Mouse (Mus musculus) embryonic facial prominence, embryonic 13.5 days (tissue): ENCODE measurements at regions not wholly inside any gene's neighbourhood (a gene's known extent, or its start where the extent isn't known, plus 50 kb on each side); places are given as distances from the start of the nearest gene placed in this dataset.

ENCODE experiments used
- ATAC-seq: fragments of 200-750 bp; cut with Nextera tagmentation; 2 replicates; pipeline ENCODE4 v1.8.0; 2017; ENCODE audit warnings: low read depth; ENCODE audit not compliant: insufficient number of reproducible peaks, insufficient read depth, low FRiP score, low TSS enrichment
- H3K27ac ChIP-seq: fragments of 300-500 bp; sonication (generic); 2 replicates; pipeline ENCODE4 v1.5.1; 2015; ENCODE audit warnings: moderate library complexity, mild to moderate bottlenecking, inconsistent platforms
- H3K27me3 ChIP-seq: fragments of 300-500 bp; sonication (generic); 2 replicates; pipeline ENCODE4 v1.6.1; 2015; ENCODE audit warnings: mild to moderate bottlenecking, inconsistent platforms
- H3K36me3 ChIP-seq: fragments of 300-500 bp; sonication (generic); 2 replicates; pipeline ENCODE4 v1.6.1; 2015; ENCODE audit warnings: mild to moderate bottlenecking, inconsistent platforms
- H3K4me1 ChIP-seq: fragments of 300-500 bp; sonication (generic); 2 replicates; pipeline ENCODE4 v1.6.1; 2015; ENCODE audit warnings: inconsistent platforms
- H3K4me2 ChIP-seq: fragments of 300-500 bp; sonication (generic); 2 replicates; pipeline ENCODE4 v1.6.1; 2015; ENCODE audit warnings: moderate library complexity, mild to moderate bottlenecking, inconsistent platforms
- H3K4me3 ChIP-seq: fragments of 300-500 bp; sonication (generic); 2 replicates; pipeline ENCODE4 v1.5.1; 2015; ENCODE audit warnings: mild to moderate bottlenecking, inconsistent platforms
- H3K9ac ChIP-seq: fragments of 300-500 bp; sonication (generic); 2 replicates; pipeline ENCODE4 v1.6.1; 2015; ENCODE audit warnings: mild to moderate bottlenecking, inconsistent platforms
- H3K9me3 ChIP-seq: fragments of 300-500 bp; sonication (generic); 2 replicates; pipeline ENCODE4 v1.6.1; 2016; ENCODE audit warnings: inconsistent platforms
- WGBS: fragments of 180-500 bp; shearing (Covaris S2); methylation state at CpG from one replicate; pipeline ENCODE4 v1.1.7; 2015; ENCODE audit warnings: mixed read lengths; 5-methylcytosine and 5-hydroxymethylcytosine counted together

- Histone ChIP-seq H3K4me1 (peaks cover 7% of the 10 kb centered on the region), H3K36me3 (no peaks in the 10 kb centered on the region), H3K27me3 (no peaks in the 10 kb centered on the region), H3K27ac (no peak overlapping the region), H3K4me3 (no peak overlapping the region), H3K9me3 (no peaks in the 10 kb centered on the region), H3K4me2 (no peak overlapping the region), H3K9ac (no peak overlapping the region)
- WGBS = 88% methylated on average over 3 of the region's 3 CpGs
- no peak for ATAC-seq
Observed at GRCm38 (mm10) chr11:64288236-64288635, 146.9 kb upstream of the Hs3st3a1 start.

GRCm38 (mm10) chr11:64287499-64287898 lies 147.6 kb upstream of the Hs3st3a1 start:
- Histone ChIP-seq H3K27me3 (no peaks in the 10 kb centered on the region), H3K4me2 (no peak overlapping the region), H3K4me3 (no peak overlapping the region), H3K27ac (no peak overlapping the region), H3K9ac (no peak overlapping the region), H3K36me3 (no peaks in the 10 kb centered on the region), H3K4me1 (peaks cover 7% of the 10 kb centered on the region), H3K9me3 (no peaks in the 10 kb centered on the region)
- no peak for ATAC-seq

GRCm38 (mm10) chr11:64281781-64282180 lies 153.4 kb upstream of the Hs3st3a1 start:
- H3K27ac ChIP-seq = no peak overlapping the region
- H3K9ac ChIP-seq = no peak overlapping the region
- no peaks in the 10 kb centered on the region for H3K9me3 ChIP-seq
- H3K4me2 ChIP-seq = no peak overlapping the region
- peaks cover 9% of the 10 kb centered on the region for H3K4me1 ChIP-seq
- H3K36me3 ChIP-seq = no peaks in the 10 kb centered on the region
- H3K4me3 ChIP-seq = no peak overlapping the region
- no peak for ATAC-seq
- no peaks in the 10 kb centered on the region for H3K27me3 ChIP-seq
- WGBS = 51% methylated on average over 4 of the region's 4 CpGs

GRCm38 (mm10) chr11:64278259-64279003 lies 156.7 kb upstream of the Hs3st3a1 start:
- no peak overlapping the region for H3K4me3 ChIP-seq
- no peaks in the 10 kb centered on the region for H3K27me3 ChIP-seq
- no peaks in the 10 kb centered on the region for H3K36me3 ChIP-seq
- no peak for ATAC-seq
- no peak overlapping the region for H3K27ac ChIP-seq
- WGBS = 48% methylated on average over 12 of the region's 12 CpGs
- no peaks in the 10 kb centered on the region for H3K9me3 ChIP-seq
- no peak overlapping the region for H3K9ac ChIP-seq
- no peak overlapping the region for H3K4me2 ChIP-seq
- peaks cover 3% of the 10 kb centered on the region; the same call in 1 of the 2 replicates for H3K4me1 ChIP-seq

- no peaks in the 10 kb centered on the region for H3K9me3 ChIP-seq
- H3K4me1 ChIP-seq = no peaks in the 10 kb centered on the region
- no peaks in the 10 kb centered on the region for H3K27me3 ChIP-seq
- ATAC-seq = no peak
- 79% methylated on average over 6 of the region's 6 CpGs for WGBS
- no peak overlapping the region for H3K4me2 ChIP-seq
- H3K36me3 ChIP-seq = no peaks in the 10 kb centered on the region
- H3K4me3 ChIP-seq = no peak overlapping the region
- H3K27ac ChIP-seq = no peak overlapping the region
- no peak overlapping the region for H3K9ac ChIP-seq
Observed at GRCm38 (mm10) chr11:64273726-64274125, 161.4 kb upstream of the Hs3st3a1 start.

GRCm38 (mm10) chr11:64273214-64273613 lies 161.9 kb upstream of the Hs3st3a1 start:
- no peak for ATAC-seq
- WGBS = 85% methylated on average over 3 of the region's 3 CpGs

GRCm38 (mm10) chr11:64268121-64268520 lies 167.0 kb upstream of the Hs3st3a1 start:
- no peak overlapping the region for H3K27ac ChIP-seq
- H3K9me3 ChIP-seq = no peaks in the 10 kb centered on the region
- H3K4me1 ChIP-seq = no peaks in the 10 kb centered on the region
- no peaks in the 10 kb centered on the region for H3K36me3 ChIP-seq
- ATAC-seq = no peak
- WGBS = 60% methylated on average over 4 of the region's 4 CpGs
- H3K9ac ChIP-seq = no peak overlapping the region
- no peak overlapping the region for H3K4me3 ChIP-seq
- H3K27me3 ChIP-seq = no peaks in the 10 kb centered on the region
- H3K4me2 ChIP-seq = no peak overlapping the region

More at GRCm38 (mm10) chr11:64273214-64273613, 161.9 kb upstream of the Hs3st3a1 start:
- Histone ChIP-seq H3K9me3 (no peaks in the 10 kb centered on the region), H3K9ac (no peak overlapping the region), H3K27ac (no peak overlapping the region), H3K4me2 (no peak overlapping the region), H3K27me3 (no peaks in the 10 kb centered on the region), H3K36me3 (no peaks in the 10 kb centered on the region), H3K4me1 (no peaks in the 10 kb centered on the region), H3K4me3 (no peak overlapping the region)

- Histone ChIP-seq H3K27me3 (no peaks in the 10 kb centered on the region), H3K9ac (no peak overlapping the region), H3K27ac (no peak overlapping the region), H3K4me3 (no peak overlapping the region), H3K4me2 (no peak overlapping the region), H3K4me1 (no peaks in the 10 kb centered on the region), H3K36me3 (no peaks in the 10 kb centered on the region), H3K9me3 (no peaks in the 10 kb centered on the region)
- ATAC-seq = no peak
- 65% methylated on average over 5 of the region's 5 CpGs for WGBS
Observed at GRCm38 (mm10) chr11:64267547-64267946, 167.6 kb upstream of the Hs3st3a1 start.

GRCm38 (mm10) chr11:64253517-64254385 lies 174.5 kb upstream of the Cox10 start:
- H3K27ac ChIP-seq = no peak overlapping the region
- H3K4me2 ChIP-seq = no peak overlapping the region
- no peak overlapping the region for H3K9ac ChIP-seq
- no peaks in the 10 kb centered on the region for H3K36me3 ChIP-seq
- 82% methylated on average over 7 of the region's 7 CpGs for WGBS
- H3K9me3 ChIP-seq = no peaks in the 10 kb centered on the region
- ATAC-seq = no peak
- no peak overlapping the region for H3K4me3 ChIP-seq
- H3K27me3 ChIP-seq = no peaks in the 10 kb centered on the region
- H3K4me1 ChIP-seq = 0 out of 2 replicates have a peak, but pooled peaks cover 3% of the 10 kb centered on the region

- no peak for ATAC-seq
- H3K4me3 ChIP-seq = no peak overlapping the region
- H3K27me3 ChIP-seq = no peaks in the 10 kb centered on the region
- no peak overlapping the region for H3K9ac ChIP-seq
- no peaks in the 10 kb centered on the region for H3K9me3 ChIP-seq
- H3K36me3 ChIP-seq = no peaks in the 10 kb centered on the region
- 87% methylated on average over 4 of the region's 4 CpGs for WGBS
- H3K4me1 ChIP-seq = no peaks in the 10 kb centered on the region
- no peak overlapping the region for H3K4me2 ChIP-seq
- no peak overlapping the region for H3K27ac ChIP-seq
Observed at GRCm38 (mm10) chr11:64236873-64237272, 157.6 kb upstream of the Cox10 start.

GRCm38 (mm10) chr11:64230071-64230470 lies 150.8 kb upstream of the Cox10 start:
- 78% methylated on average over 4 of the region's 4 CpGs for WGBS
- Histone ChIP-seq H3K4me1 (no peaks in the 10 kb centered on the region), H3K36me3 (no peaks in the 10 kb centered on the region), H3K9ac (no peak overlapping the region), H3K9me3 (no peaks in the 10 kb centered on the region), H3K27me3 (no peaks in the 10 kb centered on the region), H3K4me3 (no peak overlapping the region), H3K4me2 (no peak overlapping the region), H3K27ac (no peak overlapping the region)
- ATAC-seq = no peak

GRCm38 (mm10) chr11:64220888-64221287 lies 141.6 kb upstream of the Cox10 start:
- Histone ChIP-seq H3K27me3 (no peaks in the 10 kb centered on the region), H3K4me2 (no peak overlapping the region), H3K27ac (no peak overlapping the region), H3K9me3 (no peaks in the 10 kb centered on the region), H3K36me3 (no peaks in the 10 kb centered on the region), H3K4me3 (no peak overlapping the region), H3K4me1 (no peaks in the 10 kb centered on the region), H3K9ac (no peak overlapping the region)
- no peak for ATAC-seq
- WGBS = 94% methylated on average over 4 of the region's 4 CpGs
